Mouse (Mus musculus) hindbrain, postnatal 0 days (tissue): Measurements from ENCODE around the gene Trabd. TPM values are rescaled to one million over a fixed set of nuclear protein-coding genes. Genes with fewer than 3 reads are reported as not detected.

Experiments
- ATAC-seq: fragments of 200-750 bp; cut with Nextera tagmentation; 2 replicates; pipeline ENCODE4 v1.8.0; 2017; ENCODE audit warnings: mild to moderate bottlenecking, moderate TSS enrichment, moderate library complexity
- DNase-seq: peaks from one replicate; pipeline ENCODE4 v3.0.0-alpha.2; 2015; ENCODE audit warnings: low spot score
- H3K27ac ChIP-seq: fragments of 300-500 bp; sonication (generic); 2 replicates; pipeline ENCODE4 v1.5.1; 2014; ENCODE audit warnings: mild to moderate bottlenecking
- H3K27me3 ChIP-seq: fragments of 300-500 bp; sonication (generic); 2 replicates; pipeline ENCODE4 v1.6.1; 2014; ENCODE audit warnings: low read length, mixed read lengths; ENCODE audit not compliant: insufficient read depth
- H3K36me3 ChIP-seq: fragments of 300-500 bp; sonication (generic); 2 replicates; pipeline ENCODE4 v1.6.1; 2014; ENCODE audit warnings: low read length, mixed read lengths; ENCODE audit not compliant: insufficient read depth
- H3K4me1 ChIP-seq: fragments of 300-500 bp; sonication (generic); 2 replicates; pipeline ENCODE4 v1.6.1; 2014; ENCODE audit warnings: antibody characterized with exemption, low read length, mixed read lengths; ENCODE audit not compliant: insufficient read depth
- H3K4me2 ChIP-seq: fragments of 300-500 bp; sonication (generic); 2 replicates; pipeline ENCODE4 v1.6.1; 2014; ENCODE audit warnings: low read depth, mild to moderate bottlenecking, low read length, moderate library complexity, mixed read lengths
- H3K4me3 ChIP-seq: fragments of 300-500 bp; sonication (generic); 2 replicates; pipeline ENCODE4 v1.5.1; 2014; ENCODE audit warnings: low read length
- H3K9ac ChIP-seq: fragments of 300-500 bp; sonication (generic); replicated peaks from 2 replicates; pipeline ENCODE4 v1.6.1; 2014; ENCODE audit warnings: mild to moderate bottlenecking, low read length, moderate library complexity, mixed read lengths
- H3K9me3 ChIP-seq: fragments of 300-500 bp; sonication (generic); 2 replicates; pipeline ENCODE4 v1.6.1; 2016; ENCODE audit warnings: low read length, mixed read lengths
- CTCF ChIP-seq: IDR thresholded peaks from 2 replicates; pipeline ENCODE4 v1.5.1; 2016; ENCODE audit warnings: antibody characterized with exemption, control low read depth, low read depth
- WGBS: fragments of 180-500 bp; shearing (Covaris S2); extraction: QIAGEN DNeasy Blood & Tissue Kit; methylation state at CpG from one replicate; pipeline ENCODE4 v1.1.7; 2014; 5-methylcytosine and 5-hydroxymethylcytosine counted together
- polyA plus RNA-seq: library from polyadenylated mRNA; unstranded; fragments of >200 nt; fragmentation: Nextera tagmentation; extraction: Ambion mirVana; gene quantifications from 2 replicates; pipeline ENCODE4 v1.2.1, GENCODE M21; 2015
- total RNA-seq: library from RNA; depleted of rRNA; stranded (reverse); fragments of >200 nt; gene quantifications from 2 replicates; pipeline ENCODE4 v1.2.3, GENCODE M21; 2014

The Trabd gene
- total and polyA plus RNA-seq, 2 experiments from 2014 or later: 26.1 to 47.8 TPM

- Histone ChIP-seq H3K27ac (no peak overlapping the region), H3K4me3 (no peak overlapping the region), H3K9me3 (no peaks in the 10 kb centered on the region), H3K4me2 (no peak overlapping the region), H3K36me3 (peaks cover 36% of the 10 kb centered on the region), H3K9ac (no peak overlapping the region), H3K27me3 (no peaks in the 10 kb centered on the region), H3K4me1 (peaks cover 8% of the 10 kb centered on the region; the same call in 1 of the 2 replicates)
- no peak for TF ChIP-seq CTCF
- DNase-seq (no peak), ATAC-seq (no peak)
- 86% methylated on average over 4 of the region's 4 CpGs for WGBS
Observed at GRCm38 (mm10) chr15:89090662-89091061, 15.7 kb downstream of the Trabd start.

- WGBS: 69% methylated on average over 5 of the region's 5 CpGs
- Histone ChIP-seq H3K9me3 (no peaks in the 10 kb centered on the region), H3K27ac (no peak overlapping the region), H3K9ac (no peak overlapping the region), H3K27me3 (no peaks in the 10 kb centered on the region), H3K36me3 (peaks cover 45% of the 10 kb centered on the region), H3K4me1 (peaks cover 8% of the 10 kb centered on the region; the same call in 1 of the 2 replicates), H3K4me3 (no peak overlapping the region), H3K4me2 (no peak overlapping the region)
- ATAC-seq (no peak), DNase-seq (no peak)
- no peak for TF ChIP-seq CTCF
Observed at GRCm38 (mm10) chr15:89092181-89092580, 17.3 kb downstream of the Trabd start.

- H3K27ac ChIP-seq: no peak overlapping the region
- TF ChIP-seq CTCF: no peak
- no peak for DNase-seq
- H3K9me3 ChIP-seq: no peaks in the 10 kb centered on the region
- 90% methylated on average over 5 of the region's 5 CpGs for WGBS
- no peak for ATAC-seq
- no peak overlapping the region for H3K4me3 ChIP-seq
- H3K4me2 ChIP-seq: no peak overlapping the region
- H3K4me1 ChIP-seq: no peaks in the 10 kb centered on the region
- peaks cover 86% of the 10 kb centered on the region for H3K36me3 ChIP-seq
- H3K27me3 ChIP-seq: no peaks in the 10 kb centered on the region
- H3K9ac ChIP-seq: no peak overlapping the region
Observed at GRCm38 (mm10) chr15:89097450-89097849, 22.5 kb downstream of the Trabd start.

GRCm38 (mm10) chr15:89098616-89099015 is 23.7 kb downstream of the Trabd start:
- no peak for ATAC-seq
- H3K4me2 ChIP-seq: no peak overlapping the region
- no peak overlapping the region for H3K27ac ChIP-seq
- H3K9me3 ChIP-seq: no peaks in the 10 kb centered on the region
- H3K4me3 ChIP-seq: no peak overlapping the region
- no peaks in the 10 kb centered on the region for H3K27me3 ChIP-seq
- H3K36me3 ChIP-seq: peaks cover 77% of the 10 kb centered on the region
- 83% methylated on average over 7 of the region's 7 CpGs for WGBS
- no peak overlapping the region for H3K9ac ChIP-seq
- no peak for DNase-seq
- TF ChIP-seq CTCF: no peak
- H3K4me1 ChIP-seq: no peaks in the 10 kb centered on the region

GRCm38 (mm10) chr15:89100823-89101222 is 25.9 kb downstream of the Trabd start:
- 83% methylated on average over 12 of the region's 12 CpGs for WGBS
- Histone ChIP-seq H3K27ac (no peak overlapping the region), H3K4me3 (no peak overlapping the region), H3K4me2 (no peak overlapping the region), H3K4me1 (no peaks in the 10 kb centered on the region), H3K36me3 (peaks cover 75% of the 10 kb centered on the region), H3K27me3 (no peaks in the 10 kb centered on the region), H3K9ac (no peak overlapping the region), H3K9me3 (no peaks in the 10 kb centered on the region)
- no peak for TF ChIP-seq CTCF
- DNase-seq (no peak), ATAC-seq (no peak)

- WGBS: 36% methylated on average over 5 of the region's 5 CpGs
- Histone ChIP-seq H3K4me2 (no peak overlapping the region), H3K27me3 (no peaks in the 10 kb centered on the region), H3K9ac (no peak overlapping the region), H3K4me3 (no peak overlapping the region), H3K9me3 (no peaks in the 10 kb centered on the region), H3K4me1 (no peaks in the 10 kb centered on the region), H3K36me3 (peaks cover 72% of the 10 kb centered on the region), H3K27ac (no peak overlapping the region)
- TF ChIP-seq CTCF: no peak
- DNase-seq (no peak), ATAC-seq (no peak)
Observed at GRCm38 (mm10) chr15:89102646-89103045, 27.7 kb downstream of the Trabd start.

GRCm38 (mm10) chr15:89103921-89104320 is 29.0 kb downstream of the Trabd start:
- no peak overlapping the region for H3K4me2 ChIP-seq
- ATAC-seq (0 out of 2 replicates have a peak, but pooled peaks have one; percentile 15), DNase-seq (no peak)
- 81% methylated on average over 10 of the region's 10 CpGs for WGBS
- H3K4me3 ChIP-seq: no peak overlapping the region
- no peak for TF ChIP-seq CTCF
- no peaks in the 10 kb centered on the region for H3K4me1 ChIP-seq
- H3K9ac ChIP-seq: no peak overlapping the region
- no peaks in the 10 kb centered on the region for H3K9me3 ChIP-seq
- H3K36me3 ChIP-seq: peaks cover 71% of the 10 kb centered on the region
- no peak overlapping the region for H3K27ac ChIP-seq
- no peaks in the 10 kb centered on the region for H3K27me3 ChIP-seq
